Mouse (Mus musculus): Measurements from ENCODE around the gene P2ry6. TPM values are rescaled to one million over a fixed set of nuclear protein-coding genes. Genes with fewer than 3 reads are reported as not detected.

P2ry6 gene
- polyA plus RNA-seq, 1 experiment, result 4.9 TPM

- Histone ChIP-seq H3K4me1 (ENCODE audit: control insufficient read depth, insufficient read depth, low read length) (peaks cover 12% of the 10 kb centered on the region), H3K4me3 (ENCODE audit: insufficient read depth, low read length) (no peak overlapping the region), H3K27ac (ENCODE audit: insufficient read depth, low read length) (no peak overlapping the region)
- no peak for TF ChIP-seq POLR2A (IDR thresholded peaks at IDR 0.05; ENCODE audit: extremely low read depth, insufficient read depth, low read length)
- TF ChIP-seq CTCF (IDR thresholded peaks at IDR 0.05; ENCODE audit: extremely low read depth, insufficient read depth, low read length), result no peak
Observed at GRCm38 (mm10) chr7:100924200-100924599, 50.2 kb downstream of the P2ry6 start.

GRCm38 (mm10) chr7:100922907-100923306, 51.5 kb downstream of the P2ry6 start:
- Histone ChIP-seq H3K27ac (ENCODE audit: insufficient read depth, low read length) (no peak overlapping the region), H3K4me3 (ENCODE audit: insufficient read depth, low read length) (no peak overlapping the region), H3K4me1 (ENCODE audit: control insufficient read depth, insufficient read depth, low read length) (peaks cover 12% of the 10 kb centered on the region)
- no peak for TF ChIP-seq POLR2A (IDR thresholded peaks at IDR 0.05; ENCODE audit: extremely low read depth, insufficient read depth, low read length)
- TF ChIP-seq CTCF (IDR thresholded peaks at IDR 0.05; ENCODE audit: extremely low read depth, insufficient read depth, low read length), result no peak

DNA sequence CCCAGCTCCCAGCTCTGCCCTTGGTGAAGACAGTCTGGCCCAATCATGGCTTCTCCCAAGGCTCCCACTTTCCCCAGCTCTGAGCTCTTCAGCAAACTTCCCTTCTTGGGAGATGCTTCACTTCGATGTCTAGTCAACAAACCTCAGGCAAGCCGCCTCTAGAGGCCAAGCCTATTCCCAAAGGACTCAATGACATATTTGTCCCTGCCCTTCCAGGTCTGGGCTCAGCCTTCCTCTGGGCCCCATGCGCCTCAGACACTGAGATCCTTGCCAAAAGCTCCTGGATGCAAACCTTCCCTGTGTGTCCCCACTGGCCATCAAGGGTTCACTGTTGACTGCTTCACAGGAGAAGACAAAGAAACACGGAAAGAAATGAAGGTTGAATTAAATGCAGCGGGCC, 53.2 kb downstream of the P2ry6 start:
- peaks cover 9% of the 10 kb centered on the region for H3K4me1 ChIP-seq (ENCODE audit: control insufficient read depth, insufficient read depth, low read length)
- H3K27ac ChIP-seq (ENCODE audit: insufficient read depth, low read length), result no peak overlapping the region
- no peak overlapping the region for H3K4me3 ChIP-seq (ENCODE audit: insufficient read depth, low read length)
- TF ChIP-seq POLR2A (IDR thresholded peaks at IDR 0.05; ENCODE audit: extremely low read depth, insufficient read depth, low read length) (no peak), CTCF (IDR thresholded peaks at IDR 0.05; ENCODE audit: extremely low read depth, insufficient read depth, low read length) (no peak)

GRCm38 (mm10) chr7:100919809-100920107, 54.7 kb downstream of the P2ry6 start:
- TF ChIP-seq CTCF (IDR thresholded peaks at IDR 0.05; ENCODE audit: extremely low read depth, insufficient read depth, low read length), result no peak
- TF ChIP-seq POLR2A (IDR thresholded peaks at IDR 0.05; ENCODE audit: extremely low read depth, insufficient read depth, low read length), result no peak
- H3K4me1 ChIP-seq (ENCODE audit: control insufficient read depth, insufficient read depth, low read length), result peaks cover 5% of the 10 kb centered on the region; the same call in 1 of the 2 replicates
- no peak overlapping the region for H3K27ac ChIP-seq (ENCODE audit: insufficient read depth, low read length)

GRCm38 (mm10) chr7:100919006-100919808, 55.2 kb downstream of the P2ry6 start:
- Histone ChIP-seq H3K4me1 (ENCODE audit: control insufficient read depth, insufficient read depth, low read length) (peaks cover 5% of the 10 kb centered on the region; the same call in 1 of the 2 replicates), H3K27ac (ENCODE audit: insufficient read depth, low read length) (no peak overlapping the region), H3K4me3 (ENCODE audit: insufficient read depth, low read length) (no peak overlapping the region)
- TF ChIP-seq POLR2A (IDR thresholded peaks at IDR 0.05; ENCODE audit: extremely low read depth, insufficient read depth, low read length) (no peak), CTCF (IDR thresholded peaks at IDR 0.05; ENCODE audit: extremely low read depth, insufficient read depth, low read length) (no peak)

More at GRCm38 (mm10) chr7:100919809-100920107, 54.7 kb downstream of the P2ry6 start:
- no peak overlapping the region for H3K4me3 ChIP-seq (ENCODE audit: insufficient read depth, low read length)

GRCm38 (mm10) chr7:100918176-100918575, 56.3 kb downstream of the P2ry6 start:
- TF ChIP-seq POLR2A (IDR thresholded peaks at IDR 0.05; ENCODE audit: extremely low read depth, insufficient read depth, low read length) (no peak), CTCF (IDR thresholded peaks at IDR 0.05; ENCODE audit: extremely low read depth, insufficient read depth, low read length) (no peak)
- no peak overlapping the region for H3K27ac ChIP-seq (ENCODE audit: insufficient read depth, low read length)
- no peak overlapping the region for H3K4me3 ChIP-seq (ENCODE audit: insufficient read depth, low read length)
- no peaks in the 10 kb centered on the region for H3K4me1 ChIP-seq (ENCODE audit: control insufficient read depth, insufficient read depth, low read length)

DNA sequence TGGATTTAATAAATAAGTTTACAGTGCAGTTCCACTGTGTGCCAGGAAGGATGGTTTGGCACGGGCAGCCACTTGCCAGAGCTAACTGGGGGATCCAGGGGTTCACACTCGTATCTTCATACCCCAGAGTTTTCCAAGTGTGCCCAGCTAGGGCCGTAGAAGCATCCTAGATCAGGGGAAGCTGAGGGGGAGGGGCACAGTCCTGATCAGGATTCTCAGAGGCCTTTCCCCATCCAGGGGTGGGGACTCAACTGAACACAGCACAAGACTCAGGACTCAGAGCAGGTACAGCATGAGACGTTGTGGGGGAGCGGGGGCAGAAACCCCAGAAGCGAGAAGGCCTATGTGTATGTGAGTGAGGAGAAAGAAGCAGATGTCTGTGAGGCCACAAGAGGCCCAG, 56.7 kb downstream of the P2ry6 start:
- H3K4me1 ChIP-seq (ENCODE audit: control insufficient read depth, insufficient read depth, low read length), result no peaks in the 10 kb centered on the region
- H3K27ac ChIP-seq (ENCODE audit: insufficient read depth, low read length), result no peak overlapping the region
- no peak overlapping the region for H3K4me3 ChIP-seq (ENCODE audit: insufficient read depth, low read length)
- TF ChIP-seq POLR2A (IDR thresholded peaks at IDR 0.05; ENCODE audit: extremely low read depth, insufficient read depth, low read length) (no peak), CTCF (IDR thresholded peaks at IDR 0.05; ENCODE audit: extremely low read depth, insufficient read depth, low read length) (no peak)

- H3K4me1 ChIP-seq (ENCODE audit: control insufficient read depth, insufficient read depth, low read length), result 0 out of 2 replicates have a peak, but pooled peaks cover 1% of the 10 kb centered on the region
- TF ChIP-seq CTCF (IDR thresholded peaks at IDR 0.05; ENCODE audit: extremely low read depth, insufficient read depth, low read length), result no peak
- H3K27ac ChIP-seq (ENCODE audit: insufficient read depth, low read length), result no peak overlapping the region
- H3K4me3 ChIP-seq (ENCODE audit: insufficient read depth, low read length), result no peak overlapping the region
Observed at GRCm38 (mm10) chr7:100916526-100916925, 57.9 kb downstream of the P2ry6 start.

GRCm38 (mm10) chr7:100915204-100915603, 59.2 kb downstream of the P2ry6 start:
- Histone ChIP-seq H3K27ac (ENCODE audit: insufficient read depth, low read length) (no peak overlapping the region), H3K4me1 (ENCODE audit: control insufficient read depth, insufficient read depth, low read length) (0 out of 2 replicates have a peak, but pooled peaks cover 6% of the 10 kb centered on the region), H3K4me3 (ENCODE audit: insufficient read depth, low read length) (no peak overlapping the region)
- TF ChIP-seq POLR2A (IDR thresholded peaks at IDR 0.05; ENCODE audit: extremely low read depth, insufficient read depth, low read length) (no peak), CTCF (IDR thresholded peaks at IDR 0.05; ENCODE audit: extremely low read depth, insufficient read depth, low read length) (no peak)

DNA sequence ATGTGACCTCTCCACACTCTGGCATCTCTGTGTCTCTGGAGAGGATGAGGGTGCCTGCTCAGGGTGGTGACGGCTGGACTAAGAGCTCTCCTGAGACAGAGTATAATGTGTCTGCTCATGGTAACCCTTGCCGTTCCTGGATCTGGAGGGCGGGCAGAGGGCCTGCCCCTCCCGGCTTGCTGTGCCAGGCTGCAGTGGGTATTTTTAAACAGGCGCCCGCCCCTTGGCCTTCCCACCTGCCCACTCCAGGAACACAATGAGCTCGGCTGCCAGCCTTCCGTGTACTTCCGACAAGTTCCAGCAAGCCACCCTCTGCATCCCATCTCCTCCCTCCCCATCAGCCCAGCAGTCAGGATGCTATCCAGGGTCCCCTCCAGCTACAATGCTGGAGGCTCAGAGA, 62.7 kb downstream of the P2ry6 start:
- Histone ChIP-seq H3K4me1 (ENCODE audit: control insufficient read depth, insufficient read depth, low read length) (0 out of 2 replicates have a peak, but pooled peaks cover 6% of the 10 kb centered on the region), H3K4me3 (ENCODE audit: insufficient read depth, low read length) (no peak overlapping the region), H3K27ac (ENCODE audit: insufficient read depth, low read length) (no peak overlapping the region)
- no peak for TF ChIP-seq CTCF (IDR thresholded peaks at IDR 0.05; ENCODE audit: extremely low read depth, insufficient read depth, low read length)
- TF ChIP-seq POLR2A (IDR thresholded peaks at IDR 0.05; ENCODE audit: extremely low read depth, insufficient read depth, low read length), result no peak
